Mouse (Mus musculus): ENCODE data around the gene Itga9. TPM values are rescaled to one million over a fixed set of nuclear protein-coding genes. Genes with fewer than 3 reads are reported as not detected.

Itga9 gene
- total RNA-seq, 2 experiments from 2014 or later: 0.08 to 0.32 TPM

GRCm38 (mm10) chr9:118606817-118607371 lies 404 bp downstream of the Itga9 start:
- no peak for ATAC-seq (replicated peaks; ENCODE audit: poor library complexity)

DNA sequence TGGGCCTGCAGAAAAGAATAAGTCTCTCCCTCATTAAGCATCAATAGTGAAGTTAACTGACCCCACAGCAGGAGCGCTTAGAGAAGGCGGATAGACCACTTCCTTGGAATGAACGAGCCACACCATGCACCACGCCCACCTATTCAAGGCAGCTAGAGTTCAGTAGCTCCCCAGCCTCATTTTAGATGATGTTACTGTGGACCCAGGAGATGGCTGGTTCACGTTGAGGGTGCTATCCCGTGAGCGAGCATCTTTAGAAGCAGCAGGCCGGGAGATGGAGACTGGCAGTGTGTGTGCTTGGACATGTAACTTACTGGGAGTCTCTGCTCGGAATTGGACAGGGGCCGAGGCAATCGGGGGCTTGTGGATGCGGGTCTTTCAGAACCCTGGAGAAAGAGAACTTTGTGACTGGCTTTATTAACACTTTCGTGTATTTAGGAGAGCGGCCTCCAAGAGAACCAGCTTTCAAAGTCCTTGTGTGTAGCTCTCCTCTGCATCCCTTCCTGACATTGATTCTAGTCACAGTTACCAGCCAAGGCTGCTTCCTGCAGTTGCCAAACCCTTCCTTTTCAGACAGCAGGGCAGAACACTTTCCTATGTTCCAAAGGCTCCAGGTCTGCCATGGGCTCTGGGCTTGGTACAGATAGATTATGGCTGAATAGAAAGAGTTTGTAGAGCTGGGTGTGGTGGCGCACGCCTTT lies 1.4 kb downstream of the Itga9 start:
- no peak for ATAC-seq (replicated peaks; ENCODE audit: poor library complexity)

DNA sequence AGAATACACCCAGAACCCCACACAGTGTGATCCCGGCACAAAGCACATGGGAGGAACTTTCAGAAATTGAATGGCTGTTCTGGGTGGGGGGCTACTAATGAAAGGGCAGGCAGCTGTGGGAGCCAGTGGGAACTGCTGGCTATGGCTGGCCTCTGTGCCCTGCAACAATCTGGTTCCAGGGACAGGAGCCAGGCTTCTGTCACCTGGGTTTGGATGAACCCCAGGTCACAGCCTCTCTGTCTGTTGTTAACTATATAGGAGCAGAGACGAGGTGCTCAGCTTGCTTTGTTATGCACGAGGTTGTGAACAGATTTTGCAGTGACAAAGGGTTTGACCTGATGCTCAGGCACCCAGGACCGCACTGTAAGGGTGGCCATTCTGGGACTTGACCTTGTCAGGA lies 2.1 kb downstream of the Itga9 start:
- ATAC-seq (replicated peaks; ENCODE audit: poor library complexity): no peak

- no peak for ATAC-seq (replicated peaks; ENCODE audit: poor library complexity)
Observed at GRCm38 (mm10) chr9:118610060-118610459, 3.6 kb downstream of the Itga9 start.

DNA sequence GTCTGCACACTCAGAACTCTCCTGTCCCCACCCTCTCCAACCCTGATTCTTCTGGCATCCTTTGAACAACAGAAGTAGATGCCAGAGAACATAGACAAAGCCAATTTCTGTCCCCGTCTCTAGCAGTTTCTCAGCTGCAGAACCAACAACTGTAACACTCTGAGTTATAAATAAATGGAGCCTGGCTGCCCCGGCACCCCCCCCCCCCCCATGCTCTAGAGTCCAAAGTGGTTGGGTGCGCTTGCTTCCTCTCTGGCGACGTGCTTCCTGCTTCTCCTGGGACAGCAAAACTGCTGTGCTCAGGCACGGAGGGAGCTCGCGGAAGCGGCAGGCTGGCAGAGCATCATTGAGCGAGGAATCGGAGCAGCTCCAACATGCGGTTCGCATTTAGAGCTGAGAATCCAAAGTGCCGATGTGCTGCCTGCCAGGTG lies 4.6 kb downstream of the Itga9 start:
- peak; percentile 29; the same call in 1 of the 2 replicates for ATAC-seq (replicated peaks; ENCODE audit: poor library complexity)

- peak; percentile 86 for ATAC-seq (replicated peaks; ENCODE audit: poor library complexity)
Observed at GRCm38 (mm10) chr9:118611958-118612581, 5.6 kb downstream of the Itga9 start.

GRCm38 (mm10) chr9:118617237-118617636 lies 10.7 kb downstream of the Itga9 start:
- ATAC-seq (replicated peaks; ENCODE audit: poor library complexity): no peak

DNA sequence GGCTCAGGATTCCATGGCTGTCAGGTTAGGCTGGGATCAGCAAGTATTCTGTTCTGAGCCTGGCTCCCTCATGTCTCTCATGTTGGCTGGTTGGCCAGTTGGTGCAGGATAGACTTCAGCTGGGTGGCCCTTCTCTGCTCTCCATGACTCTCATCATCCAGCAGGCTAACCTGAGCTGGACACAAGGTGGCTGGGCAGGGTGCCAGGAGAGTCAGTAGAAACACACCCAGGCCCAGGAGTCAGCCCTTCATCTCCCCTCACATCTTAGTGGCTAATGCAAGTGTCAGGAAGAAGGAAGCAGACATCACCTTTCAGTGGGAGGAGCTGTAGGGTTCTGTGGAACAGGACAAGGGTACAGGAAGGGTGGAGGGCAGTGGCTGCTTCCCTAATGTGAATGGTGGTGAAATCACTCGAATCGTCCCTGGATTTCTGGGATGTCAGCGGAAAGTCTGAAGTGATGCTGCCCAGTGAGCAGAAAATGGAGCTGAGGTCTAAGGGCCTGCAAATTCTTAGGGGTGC lies 12.3 kb downstream of the Itga9 start:
- no peak for ATAC-seq (replicated peaks; ENCODE audit: poor library complexity)

DNA sequence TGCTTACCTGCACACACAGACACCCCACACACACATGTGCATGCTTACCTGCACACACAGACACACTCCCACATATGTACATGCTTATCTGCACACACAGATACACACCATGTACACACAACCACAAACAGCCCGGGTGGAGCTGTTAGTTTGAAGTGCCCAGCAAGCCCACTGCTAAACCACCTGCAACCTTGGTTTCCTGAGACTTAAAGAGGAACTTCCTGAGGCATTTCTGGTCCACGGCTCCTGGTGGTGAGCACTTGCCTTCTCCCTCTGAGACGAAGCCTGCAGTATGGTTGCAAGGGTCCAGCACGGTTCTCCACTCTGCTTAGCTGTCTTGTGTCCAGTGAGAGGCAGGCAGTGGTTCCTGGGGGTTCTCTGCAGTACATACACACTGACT lies 14.3 kb downstream of the Itga9 start:
- peak; percentile 60 for ATAC-seq (replicated peaks; ENCODE audit: poor library complexity)

DNA sequence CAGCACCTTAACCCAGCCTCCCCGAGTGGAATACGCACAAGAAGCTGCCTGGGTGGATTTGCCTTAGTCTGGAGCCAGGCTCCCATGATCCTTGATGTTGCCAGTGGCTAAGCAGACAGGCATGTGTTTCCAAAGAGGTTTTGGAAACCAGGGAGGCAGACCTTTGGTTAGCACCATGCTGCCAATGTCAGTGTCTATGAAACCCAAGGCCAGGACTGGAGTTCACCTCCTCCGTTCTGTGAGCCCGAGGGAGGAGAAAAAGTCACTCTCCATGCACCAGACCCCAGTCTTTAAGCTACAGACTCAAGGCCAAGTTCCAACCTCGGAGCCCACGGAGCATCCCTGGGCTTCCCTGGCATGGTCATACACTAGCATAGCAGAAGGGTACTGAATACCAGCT lies 15.2 kb downstream of the Itga9 start:
- ATAC-seq (replicated peaks; ENCODE audit: poor library complexity): no peak

DNA sequence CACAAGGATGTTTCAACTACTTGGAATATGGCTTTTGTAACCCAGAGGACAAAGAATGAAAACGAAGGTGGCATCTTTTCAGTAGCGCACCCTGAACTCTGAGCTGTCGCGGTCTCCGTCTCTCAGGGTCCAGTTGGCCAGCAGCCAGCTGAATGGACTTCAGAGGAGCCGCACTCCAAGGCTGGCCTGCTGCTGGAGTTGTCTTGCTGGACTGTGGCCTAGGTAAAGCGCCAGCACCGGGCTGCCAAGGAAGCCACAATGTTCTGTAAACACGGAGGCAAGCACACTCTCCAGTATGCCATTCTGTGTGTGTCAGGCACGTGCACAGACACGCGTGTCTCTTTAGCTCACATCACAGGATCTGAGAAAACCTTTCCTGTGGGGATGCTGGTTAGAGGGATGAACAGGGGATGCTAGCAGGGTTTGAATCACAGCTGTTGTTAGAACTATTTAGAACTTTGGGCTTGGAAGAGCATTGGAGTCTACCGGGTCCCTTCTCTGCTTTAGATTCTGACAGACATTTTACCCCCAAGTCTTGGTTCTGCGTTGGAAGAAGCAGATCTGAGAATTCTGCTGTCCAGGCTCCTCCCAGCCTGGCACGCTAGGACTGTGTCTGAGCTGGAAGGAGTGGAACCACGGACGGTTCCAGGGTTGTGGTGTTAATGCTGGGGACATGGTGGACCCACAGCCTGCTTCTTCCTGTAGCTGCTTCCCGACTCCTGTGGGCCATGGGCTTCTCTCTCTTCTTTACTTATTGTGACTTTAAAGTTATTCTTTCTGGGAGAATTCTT lies 16.1 kb downstream of the Itga9 start:
- ATAC-seq (replicated peaks; ENCODE audit: poor library complexity): no peak

GRCm38 (mm10) chr9:118623483-118623882 lies 17.0 kb downstream of the Itga9 start:
- no peak for ATAC-seq (replicated peaks; ENCODE audit: poor library complexity)

- no peak for ATAC-seq (replicated peaks; ENCODE audit: poor library complexity)
Observed at GRCm38 (mm10) chr9:118624146-118624545, 17.7 kb downstream of the Itga9 start.

DNA sequence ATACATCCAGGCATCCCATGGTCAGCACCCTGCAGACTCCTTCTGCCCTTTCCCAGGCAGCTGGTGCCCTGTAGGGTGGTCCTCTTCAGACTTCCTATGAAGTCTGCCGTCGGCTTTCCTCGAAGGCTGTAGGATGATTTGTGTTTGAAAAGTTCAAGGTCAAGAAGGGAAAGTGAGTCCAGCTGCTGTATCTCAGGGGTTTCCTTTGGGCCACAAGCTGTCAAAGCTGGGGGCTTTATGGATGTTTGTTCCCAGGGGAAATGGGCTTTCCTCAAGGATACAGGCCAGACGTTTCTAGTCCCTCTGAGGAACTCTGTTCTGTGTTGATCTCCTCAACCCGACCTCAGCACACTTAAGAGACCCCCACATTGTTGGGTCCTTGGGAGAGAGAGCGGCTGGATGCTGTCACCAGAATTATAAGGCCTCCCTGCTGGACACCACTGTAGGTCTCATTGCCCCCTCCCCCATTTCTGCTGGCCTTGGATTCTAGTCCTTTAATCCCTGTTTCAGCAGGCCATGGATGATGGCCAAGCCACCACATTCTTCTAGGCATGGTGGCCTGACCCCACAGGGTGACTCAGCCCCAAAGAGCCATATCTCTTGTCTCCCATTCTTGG lies 23.4 kb downstream of the Itga9 start:
- no peak for ATAC-seq (replicated peaks; ENCODE audit: poor library complexity)

DNA sequence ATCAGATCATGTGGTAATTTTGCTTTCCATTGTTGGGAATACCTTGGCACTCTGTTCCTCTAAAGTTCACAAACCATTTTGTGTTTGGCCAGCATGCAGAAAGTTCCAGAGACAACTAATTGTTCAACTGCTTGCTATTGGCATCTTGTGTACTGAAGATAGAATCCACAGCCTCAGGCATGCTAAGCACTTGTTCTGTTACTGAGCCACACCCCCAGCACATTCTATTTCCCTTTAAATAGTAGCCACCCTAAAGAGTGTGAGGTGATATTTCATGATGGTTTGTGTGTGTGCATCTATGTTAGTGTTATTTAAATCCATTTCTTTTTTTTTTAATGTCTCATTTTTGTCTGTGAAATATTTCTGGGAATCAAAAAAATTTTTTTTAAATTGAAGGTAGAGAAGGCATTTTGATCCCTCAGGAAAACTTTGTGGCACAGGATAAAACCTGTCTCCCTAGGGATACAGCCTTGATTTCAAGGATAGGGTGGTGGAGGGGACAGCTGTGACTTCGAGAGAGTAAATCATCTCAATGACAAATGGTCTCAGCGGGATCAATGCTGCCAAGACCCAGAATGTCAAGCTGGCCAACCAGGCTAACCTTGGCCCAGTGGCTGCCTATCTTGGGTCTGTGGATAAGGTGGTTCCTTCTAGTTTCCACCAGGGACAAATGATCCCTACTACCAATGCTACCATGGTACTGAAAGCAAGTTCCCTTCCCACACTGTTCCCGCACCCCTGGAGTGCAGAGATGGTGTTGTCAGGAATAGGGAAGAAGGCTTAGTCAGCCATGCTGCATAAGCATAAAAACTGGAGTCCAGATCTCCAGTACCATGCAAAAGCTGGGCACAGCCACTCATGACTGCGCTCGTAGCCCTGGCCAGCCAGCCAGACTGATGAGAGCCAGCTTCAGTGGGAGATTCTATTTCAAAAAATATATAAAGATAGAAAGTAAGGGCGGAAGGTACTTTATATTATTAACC lies 25.6 kb downstream of the Itga9 start:
- ATAC-seq (replicated peaks; ENCODE audit: poor library complexity): peak; percentile 24

DNA sequence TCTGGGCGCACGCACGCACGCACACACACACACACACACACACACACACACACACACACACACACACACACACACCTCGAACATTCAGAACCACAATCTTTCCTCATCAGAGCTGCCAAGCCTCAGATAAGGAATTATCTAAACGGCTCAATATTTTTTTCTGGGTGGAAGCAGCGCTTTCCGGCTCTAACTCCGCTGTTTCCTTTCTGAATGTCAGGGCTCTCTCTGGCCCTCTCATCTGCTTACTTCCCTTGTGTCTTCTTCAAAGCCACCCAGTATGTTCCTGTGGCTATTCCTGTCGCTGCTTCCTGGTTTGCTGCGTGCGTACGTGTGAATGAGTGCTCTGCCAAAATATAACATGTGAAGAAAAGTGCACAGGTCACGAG lies 26.3 kb downstream of the Itga9 start:
- ATAC-seq (replicated peaks; ENCODE audit: poor library complexity): peak; percentile 75

- peak; percentile 64 for ATAC-seq (replicated peaks; ENCODE audit: poor library complexity)
Observed at GRCm38 (mm10) chr9:118638642-118639210, 32.2 kb downstream of the Itga9 start.

DNA sequence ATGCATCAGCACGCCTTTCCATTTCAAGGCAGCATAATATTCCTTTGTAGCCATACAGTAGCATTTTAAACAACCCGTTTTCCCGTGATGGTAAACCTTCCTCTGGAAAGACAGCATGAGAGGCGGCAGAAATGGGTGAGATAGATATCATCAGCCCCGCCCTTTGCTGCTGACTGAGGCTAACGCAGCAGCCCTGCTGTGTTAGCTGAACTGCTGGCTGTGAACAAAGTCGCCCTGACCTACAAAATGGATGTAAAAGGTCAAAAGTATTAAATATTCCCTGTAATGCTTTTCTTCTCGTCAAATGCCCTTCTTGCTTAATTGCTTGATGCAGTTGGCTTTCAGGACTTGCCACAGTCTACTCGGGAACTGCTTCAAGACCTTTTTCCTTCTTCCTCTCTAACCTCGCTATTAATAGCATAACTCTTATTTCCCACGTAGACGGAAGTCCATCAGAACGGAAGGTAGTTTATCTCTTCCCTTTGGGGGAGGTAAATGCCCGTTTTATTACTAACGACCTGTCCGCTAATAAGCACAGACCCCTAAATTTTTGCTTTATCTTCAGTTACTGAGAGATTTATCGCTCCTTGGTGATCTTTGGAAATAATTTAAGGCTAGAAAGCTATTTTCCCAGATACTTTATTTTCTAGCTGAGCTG lies 39.3 kb downstream of the Itga9 start:
- no peak for ATAC-seq (replicated peaks; ENCODE audit: poor library complexity)

- no peak for ATAC-seq (replicated peaks; ENCODE audit: poor library complexity)
Observed at GRCm38 (mm10) chr9:118647495-118647894, 41.0 kb downstream of the Itga9 start.
